Mouse (Mus musculus) forebrain, embryonic 10.5 days (tissue): ENCODE results near the gene Olfr1510. TPM values are rescaled to one million over a fixed set of nuclear protein-coding genes. Genes with fewer than 3 reads are reported as not detected.
"Not testable (repeated sequence)": the region's sequence is repeated elsewhere in the genome, so short reads cannot be mapped to it uniquely, and the experiment has no call there.

ENCODE experiments used
- DNase-seq: peaks from one replicate; pipeline ENCODE4 v3.0.0-alpha.2; 2017; ENCODE audit warnings: low spot score; ENCODE audit errors: extremely low spot score
- H3K27ac ChIP-seq: fragments of 300-500 bp; sonication (generic); 2 replicates; pipeline ENCODE4 v1.5.1; 2016; ENCODE audit warnings: mild to moderate bottlenecking
- H3K27me3 ChIP-seq: fragments of 300-500 bp; sonication (generic); 2 replicates; pipeline ENCODE4 v1.6.1; 2016; ENCODE audit warnings: mild to moderate bottlenecking; ENCODE audit not compliant: poor library complexity, severe bottlenecking
- H3K36me3 ChIP-seq: fragments of 300-500 bp; sonication (generic); replicated peaks from 2 replicates; pipeline ENCODE4 v1.6.1; 2016; ENCODE audit warnings: mild to moderate bottlenecking, moderate library complexity
- H3K4me1 ChIP-seq: fragments of 300-500 bp; sonication (generic); 2 replicates; pipeline ENCODE4 v1.6.1; 2016
- H3K4me3 ChIP-seq: fragments of 300-500 bp; sonication (generic); 2 replicates; pipeline ENCODE4 v1.5.1; 2016; ENCODE audit warnings: mild to moderate bottlenecking, moderate library complexity
- H3K9me3 ChIP-seq: fragments of 300-500 bp; sonication (generic); 2 replicates; pipeline ENCODE4 v1.6.1; 2016; ENCODE audit warnings: mild to moderate bottlenecking, moderate library complexity
- WGBS: fragments of 180-500 bp; shearing (Covaris S2); methylation state at CpG from one replicate; pipeline ENCODE4 v1.1.7; 2016; 5-methylcytosine and 5-hydroxymethylcytosine counted together
- polyA plus RNA-seq: library from polyadenylated mRNA; unstranded; fragments of >200 nt; fragmentation: Nextera tagmentation; extraction: Ambion mirVana; gene quantifications from 2 replicates; pipeline ENCODE4 v1.2.1, GENCODE M21; 2016

The Olfr1510 gene
- polyA plus RNA-seq: not detected in 2 replicates

- Histone ChIP-seq H3K4me3 (no peak within 1 kb of the TSS), H3K9me3 (no peaks in the 10 kb centered on the region), H3K27me3 (no peaks in the 10 kb centered on the region), H3K36me3 (no peaks in the 10 kb centered on the region), H3K4me1 (no peaks in the 10 kb centered on the region), H3K27ac (no peak within 1 kb of the TSS)
- WGBS: 93% methylated on average over 3 of the region's 3 CpGs
- no peak for DNase-seq
These were observed at the start of gene Olfr1510 for GRCm38 (mm10) chr14:52414273-52414672. Gene Olfr1510, minus strand, starts transcription at chr14:52414373.

DNA sequence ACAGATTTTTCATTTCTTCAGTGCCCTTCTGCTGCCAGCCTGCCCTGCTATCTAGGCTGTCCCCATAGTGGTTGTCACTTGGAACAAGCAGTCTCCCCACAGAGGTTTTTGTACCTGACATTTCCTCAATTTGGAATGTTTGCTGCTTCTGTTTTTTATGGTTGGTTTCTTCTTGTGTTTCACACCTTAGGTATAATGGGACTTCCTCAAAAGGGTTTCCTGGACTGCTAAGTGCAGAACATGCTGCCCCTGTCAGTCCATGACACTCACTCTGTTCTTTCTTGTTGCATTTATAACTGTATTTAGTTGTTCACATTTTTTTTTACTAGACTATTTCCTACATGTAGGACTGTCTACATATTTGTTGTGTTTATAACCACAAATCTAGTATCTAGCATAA is 47.8 kb upstream of the Olfr1510 start:
- DNase-seq: no peak
- Histone ChIP-seq H3K4me1 (no peaks in the 10 kb centered on the region), H3K27ac (no peak overlapping the region), H3K36me3 (no peaks in the 10 kb centered on the region), H3K27me3 (no peaks in the 10 kb centered on the region), H3K4me3 (no peak overlapping the region), H3K9me3 (no peaks in the 10 kb centered on the region)

- 93% methylated on average over 8 of the region's 8 CpGs for WGBS
- no peak for DNase-seq
- Histone ChIP-seq H3K27ac (no peak overlapping the region), H3K27me3 (no peaks in the 10 kb centered on the region), H3K9me3 (no peaks in the 10 kb centered on the region), H3K36me3 (no peaks in the 10 kb centered on the region), H3K4me1 (no peaks in the 10 kb centered on the region), H3K4me3 (no peak overlapping the region)
These were observed 37.0 kb upstream of the Olfr1510 start for GRCm38 (mm10) chr14:52451138-52451537.

- no peak for DNase-seq
- H3K4me3 ChIP-seq: no peak within 1 kb of the TSS
- H3K27ac ChIP-seq: no peak within 1 kb of the TSS
- H3K36me3 ChIP-seq: no peaks in the 10 kb centered on the region
- no peaks in the 10 kb centered on the region for H3K4me1 ChIP-seq
- H3K27me3 ChIP-seq: no peaks in the 10 kb centered on the region
- H3K9me3 ChIP-seq: no peaks in the 10 kb centered on the region
These were observed 28.5 kb upstream of the Olfr1510 start, which contains the start of gene Olfr1509 for GRCm38 (mm10) chr14:52442690-52443089. Gene Olfr1509, plus strand, starts transcription at chr14:52442990.

- H3K36me3 ChIP-seq: no peaks in the 10 kb centered on the region
- no peaks in the 10 kb centered on the region; the same call in 1 of the 2 replicates for H3K9me3 ChIP-seq
- no peak overlapping the region for H3K27ac ChIP-seq
- DNase-seq: no peak
- no peaks in the 10 kb centered on the region for H3K4me1 ChIP-seq
- H3K27me3 ChIP-seq: no peaks in the 10 kb centered on the region
- no peak overlapping the region for H3K4me3 ChIP-seq
- WGBS: 84% methylated on average over 1 of the region's 1 CpGs
These were observed 13.5 kb upstream of the Olfr1510 start for GRCm38 (mm10) chr14:52427686-52428085.

- H3K4me3 ChIP-seq, H3K9me3 ChIP-seq, H3K27me3 ChIP-seq, H3K36me3 ChIP-seq, DNase-seq, H3K27ac ChIP-seq, H3K4me1 ChIP-seq: not testable (repeated sequence)
- 83% methylated on average over 9 of the region's 10 CpGs for WGBS
These were observed 3.8 kb downstream of the Olfr1510 start for GRCm38 (mm10) chr14:52410142-52410919.

DNA sequence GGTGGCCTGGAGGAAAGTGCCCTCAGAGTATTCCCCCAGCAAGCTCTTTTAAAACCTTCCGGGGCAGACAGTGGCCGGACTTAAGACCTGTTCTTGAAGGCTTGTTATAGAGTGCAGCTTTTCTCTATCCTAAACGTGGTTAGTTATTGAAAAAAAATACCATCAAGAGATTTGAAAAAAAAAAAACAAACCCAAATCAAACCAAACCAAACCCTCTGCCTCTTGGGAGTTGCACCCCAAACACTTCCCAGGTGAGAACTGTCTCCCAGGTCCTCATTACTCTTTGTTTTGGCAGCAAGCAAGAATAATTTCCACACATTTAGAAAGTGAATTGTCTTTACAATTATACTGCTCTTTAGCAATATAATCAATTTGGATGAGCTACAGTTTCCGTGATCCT is 16.9 kb downstream of the Olfr1510 start, which contains the start of gene Olfr1511:
TSS of gene Olfr1511 (minus strand) at position 101 of the 400 bp plus-strand sequence.
- Histone ChIP-seq H3K36me3 (no peaks in the 10 kb centered on the region), H3K27me3 (no peaks in the 10 kb centered on the region), H3K4me3 (no peak within 1 kb of the TSS), H3K27ac (no peak within 1 kb of the TSS), H3K9me3 (no peaks in the 10 kb centered on the region), H3K4me1 (no peaks in the 10 kb centered on the region)
- no peak for DNase-seq
- WGBS: 83% methylated on average over 4 of the region's 4 CpGs

- WGBS: 92% methylated on average over 9 of the region's 9 CpGs
These were observed 23.9 kb downstream of the Olfr1510 start for GRCm38 (mm10) chr14:52390084-52390848.

GRCm38 (mm10) chr14:52379068-52379467 is 35.1 kb downstream of the Olfr1510 start, which contains the start of gene Olfr1512:
Gene Olfr1512, minus strand, starts transcription at chr14:52379168.
- no peak for DNase-seq
- H3K27me3 ChIP-seq: no peaks in the 10 kb centered on the region
- 85% methylated on average over 2 of the region's 2 CpGs for WGBS
- H3K9me3 ChIP-seq: no peaks in the 10 kb centered on the region
- H3K4me1 ChIP-seq: no peaks in the 10 kb centered on the region
- H3K27ac ChIP-seq: no peak within 1 kb of the TSS
- H3K4me3 ChIP-seq: no peak within 1 kb of the TSS
- H3K36me3 ChIP-seq: no peaks in the 10 kb centered on the region

More at GRCm38 (mm10) chr14:52390084-52390848, 23.9 kb downstream of the Olfr1510 start:
- not testable (repeated sequence) for H3K4me1 ChIP-seq, H3K36me3 ChIP-seq, H3K27me3 ChIP-seq, H3K4me3 ChIP-seq, DNase-seq, H3K27ac ChIP-seq, H3K9me3 ChIP-seq

DNA sequence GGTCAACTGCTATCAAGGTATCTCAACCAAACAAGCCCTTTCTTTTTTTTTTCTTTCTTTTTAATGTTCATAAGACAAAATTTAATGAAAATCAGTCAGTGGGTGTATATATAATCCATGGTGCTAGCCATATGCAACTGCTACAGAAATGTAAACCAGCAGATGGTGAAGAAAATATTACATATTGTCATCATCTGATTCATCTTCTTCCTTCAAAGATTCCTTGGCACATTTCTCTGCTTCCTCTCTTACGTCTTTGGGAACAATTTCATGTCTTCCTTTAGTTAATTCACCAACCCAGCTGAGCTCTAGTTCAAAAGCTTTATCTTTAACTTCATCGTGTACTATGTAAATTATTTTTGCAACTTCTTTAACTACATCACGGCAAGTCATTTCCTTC is 45.4 kb downstream of the Olfr1510 start:
- WGBS: 89% methylated on average over 3 of the region's 3 CpGs
- Histone ChIP-seq H3K27me3 (no peaks in the 10 kb centered on the region), H3K36me3 (no peaks in the 10 kb centered on the region), H3K9me3 (no peaks in the 10 kb centered on the region; the same call in 1 of the 2 replicates), H3K27ac (no peak overlapping the region), H3K4me1 (no peaks in the 10 kb centered on the region), H3K4me3 (no peak overlapping the region)
- no peak for DNase-seq

Other genes with a start within 250 kb of the Olfr1510 start
- 99.4 and 104 TPM in 2 replicates for gene Supt16, start 217.0 kb downstream of the Olfr1510 start, polyA plus RNA-seq
- gene Chd8, start 156.6 kb downstream of the Olfr1510 start, polyA plus RNA-seq: 46.5 and 46.7 TPM in 2 replicates
- gene Tox4, start 135.2 kb downstream of the Olfr1510 start, polyA plus RNA-seq: 53.4 and 56.6 TPM in 2 replicates
- 22.5 and 24.0 TPM in 2 replicates for gene Rab2b, start 134.8 kb downstream of the Olfr1510 start, polyA plus RNA-seq
- gene Mettl3, start 109.2 kb downstream of the Olfr1510 start, polyA plus RNA-seq: 64.4 and 69.9 TPM in 2 replicates
- 73.2 and 82.1 TPM in 2 replicates for gene Sall2, start 85.6 kb downstream of the Olfr1510 start, polyA plus RNA-seq
- gene Olfr1513, start 58.0 kb downstream of the Olfr1510 start, polyA plus RNA-seq: not detected in 2 replicates
- gene Olfr1512, start 35.2 kb downstream of the Olfr1510 start, polyA plus RNA-seq: 0.15 TPM in 1 of 2 replicates, not detected in the other
- 0.14 and 0.19 TPM in 2 replicates for gene Olfr1511, start 17.0 kb downstream of the Olfr1510 start, polyA plus RNA-seq
- not detected in 2 replicates for gene Olfr1509, start 28.6 kb upstream of the Olfr1510 start, polyA plus RNA-seq
- not detected in 2 replicates for gene Olfr1508, start 53.1 kb upstream of the Olfr1510 start, polyA plus RNA-seq
- not detected in 2 replicates for gene Olfr1507, start 81.4 kb upstream of the Olfr1510 start, polyA plus RNA-seq